Mouse (Mus musculus): ENCODE results near the gene Srpk1.
"Not testable (repeated sequence)": the region's sequence is repeated elsewhere in the genome, so short reads cannot be mapped to it uniquely, and the experiment has no call there.

The Srpk1 gene

GRCm38 (mm10) chr17:28556635-28557396, 65.7 kb downstream of the Srpk1 start:
- in situ Hi-C loops (cut with MboI) = no loop called here

- in situ Hi-C loops (cut with MboI) = not testable (repeated sequence)
These were observed 68.5 kb downstream of the Srpk1 start for GRCm38 (mm10) chr17:28554021-28554420.

GRCm38 (mm10) chr17:28553040-28553793, 69.3 kb downstream of the Srpk1 start:
- in situ Hi-C loops (cut with MboI) = no loop called here

- in situ Hi-C loops (cut with MboI) = loop anchor here (25.0 kb wide), 1 partner anchor 162 kb away; no protein-coding TSS in a partner anchor
These were observed 73.4 kb downstream of the Srpk1 start, which contains the start of gene Clpsl2 for GRCm38 (mm10) chr17:28549111-28549510. Clpsl2 (plus strand) TSS chr17:28549411.

- in situ Hi-C loops (cut with MboI) = loop anchor here (25.0 kb wide), 1 partner anchor 161 kb away; no protein-coding TSS in a partner anchor
These were observed 74.0 kb downstream of the Srpk1 start for GRCm38 (mm10) chr17:28548550-28548949.

GRCm38 (mm10) chr17:28546925-28547324, 75.6 kb downstream of the Srpk1 start:
- in situ Hi-C loops (cut with MboI) = loop anchor here (25.0 kb wide), 1 partner anchor 160 kb away; no protein-coding TSS in a partner anchor

- in situ Hi-C loops (cut with MboI) = loop anchor here (25.0 kb wide), 1 partner anchor 151 kb away; no protein-coding TSS in a partner anchor
These were observed 84.6 kb downstream of the Srpk1 start for GRCm38 (mm10) chr17:28537881-28538280.
